Mouse (Mus musculus) cerebellum, adult (tissue): Measurements from ENCODE around the gene Fam43b.
A peak's percentile ranks its signal among the peaks of the same experiment; 100 is the strongest.
"Not testable (repeated sequence)": the region's sequence is repeated elsewhere in the genome, so short reads cannot be mapped to it uniquely, and the experiment has no call there.

Source experiments
- ATAC-seq: cut with Nextera tagmentation; 2 replicates; pipeline ENCODE4 v1.9.2; 2017; ENCODE audit warnings: mild to moderate bottlenecking, moderate library complexity, mixed read lengths; ENCODE audit not compliant: insufficient number of reproducible peaks, low FRiP score, low TSS enrichment

Fam43b gene

GRCm38 (mm10) chr4:138395971-138396645, at the start of gene Fam43b:
Fam43b (minus strand) TSS chr4:138396528.
- ATAC-seq = peak; percentile 31; the same call in 1 of the 2 replicates

- no peak for ATAC-seq
Observed at GRCm38 (mm10) chr4:138444941-138445340, 48.6 kb upstream of the Fam43b start.

DNA sequence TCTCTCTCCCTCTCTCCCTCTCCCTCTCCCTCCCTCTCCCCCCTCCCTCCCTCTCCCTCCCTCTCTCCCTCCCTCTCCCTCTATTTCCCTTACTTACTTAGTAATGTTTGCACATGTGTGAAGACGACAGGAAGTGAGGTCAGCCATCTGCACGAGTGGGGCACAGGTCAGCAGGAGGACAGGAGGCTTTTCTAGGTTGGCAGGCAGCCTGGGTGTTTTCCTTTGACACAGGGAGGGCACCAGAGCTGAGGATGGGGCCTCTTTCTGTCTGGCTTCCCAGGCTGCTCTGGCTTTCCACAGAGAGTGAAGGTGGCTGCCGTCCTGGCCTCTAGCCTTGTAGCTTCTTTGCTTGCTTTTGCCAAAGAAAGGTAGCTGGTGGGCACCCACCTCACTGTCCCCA, 43.7 kb upstream of the Fam43b start:
- ATAC-seq = no peak

GRCm38 (mm10) chr4:138434347-138435316, 38.3 kb upstream of the Fam43b start, which contains the start of gene Mul1:
Mul1 (plus strand) TSS chr4:138434671.
- ATAC-seq = peak; percentile 89

- no peak for ATAC-seq
Observed at GRCm38 (mm10) chr4:138431340-138431739, 35.0 kb upstream of the Fam43b start.

DNA sequence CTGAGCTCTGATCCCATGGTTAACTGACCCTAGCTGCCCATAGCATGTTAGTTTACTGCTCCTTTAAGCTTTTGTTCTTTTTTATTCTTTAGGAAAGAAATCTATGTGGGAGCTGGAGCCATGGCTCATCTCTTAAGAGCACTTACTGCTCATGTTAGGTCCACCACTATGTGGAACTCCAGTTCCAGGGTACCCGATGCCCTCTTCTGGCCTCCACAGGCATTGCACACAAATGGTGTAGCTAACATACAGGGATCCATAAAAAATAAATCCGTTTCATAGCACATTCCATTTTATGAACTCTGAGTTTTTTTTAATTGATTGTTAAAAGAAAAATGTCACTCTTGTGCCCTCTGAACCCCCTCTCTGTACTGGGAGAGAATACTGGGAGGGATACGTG, 33.5 kb upstream of the Fam43b start:
- ATAC-seq = no peak

GRCm38 (mm10) chr4:138426778-138427705, 30.7 kb upstream of the Fam43b start:
- ATAC-seq = peak; percentile 61; the same call in 1 of the 2 replicates

GRCm38 (mm10) chr4:138425604-138426003, 29.3 kb upstream of the Fam43b start:
- not testable (repeated sequence) for ATAC-seq

DNA sequence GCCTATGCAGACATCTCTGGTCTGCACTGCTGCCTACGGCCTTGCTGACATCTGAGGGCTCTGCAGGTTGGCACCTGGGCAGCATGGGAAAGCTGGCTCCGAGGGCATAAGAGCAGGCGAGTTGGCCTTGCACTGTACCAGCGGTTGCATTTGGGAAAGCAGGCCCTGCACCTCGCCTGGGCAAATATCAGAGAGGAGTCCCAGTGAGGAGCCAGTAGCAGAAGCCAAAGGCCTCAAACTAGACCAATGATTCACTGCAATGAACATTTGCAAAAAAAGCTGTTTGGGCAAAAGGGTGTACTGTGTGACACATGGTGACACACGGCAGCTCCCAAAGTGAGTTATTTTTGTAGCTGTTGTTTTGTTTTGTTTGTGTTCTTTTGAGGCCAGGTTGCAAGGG, 28.7 kb upstream of the Fam43b start:
- ATAC-seq = no peak

DNA sequence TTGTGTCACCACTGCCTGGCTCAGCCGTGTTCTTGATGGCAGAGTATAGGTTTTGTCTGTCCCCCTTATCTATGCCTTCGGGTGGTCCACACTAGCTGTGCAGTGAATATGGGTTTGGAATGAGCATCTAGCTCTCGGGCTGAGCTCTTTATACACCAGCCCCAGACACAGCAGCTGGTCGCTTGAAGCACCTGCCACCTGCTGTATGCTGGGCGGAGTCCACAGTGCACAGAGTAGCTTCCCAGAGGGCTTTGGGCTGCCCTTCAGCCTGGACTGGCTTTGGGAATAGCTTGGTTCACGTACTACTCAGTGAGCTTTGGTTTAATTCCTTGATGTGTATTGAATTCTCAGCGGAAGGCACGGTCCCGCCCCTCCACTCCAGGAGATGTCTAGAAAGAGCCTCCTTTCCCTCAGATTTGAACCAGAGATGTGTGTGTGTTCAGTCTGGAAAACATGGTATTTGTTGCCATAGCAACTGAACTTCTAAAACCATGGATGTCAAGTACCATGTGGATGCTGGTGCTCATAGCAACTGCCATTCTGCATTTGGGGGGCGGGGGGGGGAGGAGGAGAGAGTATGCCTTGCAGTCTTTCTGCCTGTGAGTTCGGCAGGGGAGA, 22.1 kb upstream of the Fam43b start:
- ATAC-seq = no peak

DNA sequence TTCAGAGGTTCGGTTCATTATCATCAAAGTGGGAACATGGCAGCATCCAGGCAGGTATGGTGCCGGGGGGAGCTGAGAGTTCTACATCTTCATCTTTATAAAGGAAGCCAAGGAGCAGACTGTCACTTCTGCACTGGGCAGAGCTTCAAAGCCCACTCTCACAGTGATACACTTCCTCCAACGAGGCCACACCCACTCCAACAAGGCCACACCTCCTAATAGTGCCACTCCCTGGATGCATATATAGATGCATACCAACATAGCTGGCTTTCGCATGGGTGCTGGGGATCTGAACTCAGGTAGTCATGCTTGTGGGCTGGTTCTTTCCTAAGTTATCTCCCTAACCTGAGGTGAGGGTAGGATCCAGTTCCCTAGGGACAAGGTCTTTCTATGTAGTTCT, 21.6 kb upstream of the Fam43b start:
- no peak for ATAC-seq

DNA sequence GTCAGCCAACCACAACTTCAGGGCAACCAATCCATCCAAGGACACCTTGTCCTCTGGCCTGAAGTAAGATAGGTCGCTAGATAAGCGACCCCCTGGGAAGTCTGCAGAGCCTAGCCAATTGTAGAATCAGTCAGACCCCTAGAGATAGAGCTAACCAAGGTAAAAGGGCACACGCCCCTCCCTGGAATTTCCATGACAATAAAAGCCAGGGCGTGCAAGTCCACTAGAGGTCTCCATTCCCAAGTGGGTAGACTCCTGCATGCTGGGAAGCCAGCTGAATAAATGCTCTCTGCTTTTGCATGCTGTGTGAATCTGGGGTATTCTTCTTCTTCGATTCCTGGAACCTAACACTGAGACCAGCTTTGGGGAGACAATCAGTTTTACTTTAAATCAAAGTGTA, 20.1 kb upstream of the Fam43b start:
- ATAC-seq = no peak

DNA sequence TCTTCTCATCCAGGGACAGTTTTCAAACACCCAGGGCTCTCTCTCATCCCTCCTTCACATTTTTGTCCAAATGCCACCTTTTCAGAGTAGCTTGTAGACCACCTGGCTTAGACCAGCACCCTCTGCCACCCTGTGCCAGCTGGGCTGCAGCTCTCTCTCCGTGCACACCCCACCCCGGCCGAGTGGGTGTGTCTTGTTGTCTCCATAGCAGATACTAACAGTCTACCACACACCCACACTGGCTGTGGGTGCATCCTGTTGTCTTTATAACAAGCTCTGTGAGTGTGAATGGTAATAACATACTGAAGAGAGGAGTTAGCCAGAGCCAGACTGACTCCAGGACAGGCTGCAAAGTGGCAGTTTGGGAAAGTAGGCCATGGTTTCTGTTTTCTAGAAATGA, 19.7 kb upstream of the Fam43b start:
- ATAC-seq = no peak

- no peak for ATAC-seq
Observed at GRCm38 (mm10) chr4:138414725-138415124, 18.4 kb upstream of the Fam43b start.

GRCm38 (mm10) chr4:138411504-138412121, 15.3 kb upstream of the Fam43b start:
- ATAC-seq = no peak

GRCm38 (mm10) chr4:138411011-138411410, 14.7 kb upstream of the Fam43b start:
- ATAC-seq = no peak

- ATAC-seq = no peak
Observed at GRCm38 (mm10) chr4:138407479-138408194, 11.3 kb upstream of the Fam43b start.

- ATAC-seq = no peak
Observed at GRCm38 (mm10) chr4:138404806-138405205, 8.5 kb upstream of the Fam43b start.

GRCm38 (mm10) chr4:138396711-138397110, 383 bp upstream of the Fam43b start:
- ATAC-seq = no peak
